Mouse (Mus musculus): ENCODE measurements at regions not wholly inside any gene's neighbourhood (a gene's known extent, or its start where the extent isn't known, plus 50 kb on each side); places are given as distances from the start of the nearest gene placed in this dataset.

- no peak for DNase-seq
These were observed 50.1 kb upstream of the Cpm start for GRCm38 (mm10) chr10:117579210-117579609.

GRCm38 (mm10) chr10:117578696-117579146 lies 50.6 kb upstream of the Cpm start:
- DNase-seq = no peak

GRCm38 (mm10) chr10:117577970-117578695 lies 51.2 kb upstream of the Cpm start:
- no peak for DNase-seq

DNA sequence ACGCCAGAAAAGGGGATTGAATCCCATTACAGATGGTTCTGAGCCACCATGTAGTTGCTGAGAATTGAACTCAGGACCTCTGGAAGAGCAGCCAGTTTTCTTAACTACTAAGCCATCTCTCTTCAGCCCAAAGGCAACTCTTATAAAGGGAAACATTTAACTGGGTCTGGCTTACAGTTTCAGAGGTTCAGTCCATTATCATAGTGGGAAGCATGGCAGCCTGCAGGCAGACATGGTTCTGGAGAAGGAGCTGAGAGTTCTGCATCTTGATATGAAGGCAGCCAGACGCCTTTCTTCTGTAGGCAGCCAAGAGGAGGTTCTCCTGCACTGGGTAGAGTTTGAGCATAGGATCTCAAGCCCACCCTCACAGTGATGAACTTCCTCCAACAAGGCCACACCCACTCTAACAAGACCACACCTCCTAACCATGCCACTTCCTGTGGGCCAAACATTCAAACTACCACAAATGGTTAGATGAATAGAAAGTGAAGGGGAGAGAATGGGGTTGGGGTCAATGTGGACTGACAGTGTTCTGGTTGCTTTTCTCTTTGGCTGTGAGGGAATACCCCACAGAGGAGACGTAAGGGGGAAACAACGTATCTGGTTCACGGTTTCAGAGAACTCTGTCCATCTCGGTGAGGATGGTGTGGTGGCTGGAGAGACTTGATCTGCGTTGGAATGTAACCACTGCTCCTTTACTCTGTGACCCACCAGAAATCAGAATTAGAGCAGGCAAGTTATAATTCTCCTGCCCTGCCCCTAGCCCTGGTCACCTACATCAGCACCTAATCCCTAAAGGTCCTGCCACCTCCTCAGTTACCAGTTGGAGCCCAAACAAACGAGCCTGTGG lies 52.2 kb upstream of the Cpm start:
- DNase-seq = no peak

- no peak for DNase-seq
These were observed 53.0 kb upstream of the Cpm start for GRCm38 (mm10) chr10:117576154-117576859.

- no peak for DNase-seq
These were observed 53.7 kb upstream of the Cpm start for GRCm38 (mm10) chr10:117575404-117576153.

DNA sequence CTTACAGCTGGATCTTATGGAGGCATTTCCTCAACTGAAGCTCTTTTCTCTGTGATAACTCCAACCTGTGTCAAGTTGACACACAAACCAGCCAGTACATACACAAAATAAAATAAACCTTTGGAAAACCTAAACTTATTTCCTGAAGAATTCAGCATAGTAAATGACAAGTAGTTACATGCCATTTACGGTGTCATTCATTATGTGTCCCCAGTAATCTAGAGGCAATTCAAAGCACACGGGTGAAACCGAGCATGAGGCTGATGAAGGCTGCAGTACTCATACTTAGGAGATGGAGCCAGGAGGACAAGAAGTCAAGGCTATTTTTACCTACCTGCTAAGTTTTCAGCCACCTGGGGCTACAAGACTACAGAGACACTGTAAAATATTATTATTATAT lies 54.4 kb upstream of the Cpm start:
- DNase-seq = no peak

DNA sequence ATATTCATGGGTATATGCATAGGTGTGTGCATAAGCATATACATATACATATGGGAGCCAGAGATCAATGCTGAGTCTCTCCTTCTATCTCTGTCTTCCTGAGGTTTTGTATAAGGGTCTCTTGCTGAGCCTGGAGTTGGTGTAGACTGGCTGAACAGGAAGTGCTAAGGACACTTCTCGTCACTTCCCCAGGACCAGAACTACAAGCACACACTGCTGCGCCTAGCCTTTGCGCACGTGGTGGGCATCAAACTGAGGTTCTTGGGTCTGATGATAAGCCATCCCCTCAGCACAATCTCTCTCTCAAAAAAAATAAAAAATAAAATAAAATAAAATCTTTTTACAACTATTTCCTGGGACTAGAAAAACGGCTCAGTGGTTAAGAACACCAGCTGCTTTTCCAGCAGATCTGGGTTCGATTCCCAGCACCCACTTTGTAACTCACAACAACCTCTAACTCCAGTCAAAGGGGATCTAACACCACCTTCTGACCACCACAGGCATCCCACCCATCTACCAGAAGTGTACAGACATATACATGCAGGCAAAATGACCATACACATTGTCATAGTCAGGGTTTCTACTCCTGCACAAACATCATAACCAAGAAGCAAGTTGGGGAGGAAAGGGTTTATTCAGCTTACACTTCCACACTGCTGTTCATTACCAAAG lies 55.1 kb upstream of the Cpm start:
- DNase-seq = no peak

DNA sequence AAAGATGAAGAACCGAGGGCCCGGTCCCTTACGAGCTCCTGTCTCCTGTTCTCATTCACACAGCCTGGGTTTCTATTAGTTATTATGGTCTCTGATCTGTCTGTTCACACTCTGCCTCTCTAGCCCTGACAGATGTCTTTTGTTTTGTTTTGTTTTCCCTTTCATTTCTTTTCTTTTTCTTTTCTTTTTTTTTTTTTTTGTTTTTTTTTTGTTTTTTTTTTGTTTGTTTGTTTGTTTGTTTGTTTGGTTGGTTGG lies 55.8 kb upstream of the Cpm start:
- no peak for DNase-seq

GRCm38 (mm10) chr10:117572746-117573595 lies 56.3 kb upstream of the Cpm start:
- no peak for DNase-seq

DNA sequence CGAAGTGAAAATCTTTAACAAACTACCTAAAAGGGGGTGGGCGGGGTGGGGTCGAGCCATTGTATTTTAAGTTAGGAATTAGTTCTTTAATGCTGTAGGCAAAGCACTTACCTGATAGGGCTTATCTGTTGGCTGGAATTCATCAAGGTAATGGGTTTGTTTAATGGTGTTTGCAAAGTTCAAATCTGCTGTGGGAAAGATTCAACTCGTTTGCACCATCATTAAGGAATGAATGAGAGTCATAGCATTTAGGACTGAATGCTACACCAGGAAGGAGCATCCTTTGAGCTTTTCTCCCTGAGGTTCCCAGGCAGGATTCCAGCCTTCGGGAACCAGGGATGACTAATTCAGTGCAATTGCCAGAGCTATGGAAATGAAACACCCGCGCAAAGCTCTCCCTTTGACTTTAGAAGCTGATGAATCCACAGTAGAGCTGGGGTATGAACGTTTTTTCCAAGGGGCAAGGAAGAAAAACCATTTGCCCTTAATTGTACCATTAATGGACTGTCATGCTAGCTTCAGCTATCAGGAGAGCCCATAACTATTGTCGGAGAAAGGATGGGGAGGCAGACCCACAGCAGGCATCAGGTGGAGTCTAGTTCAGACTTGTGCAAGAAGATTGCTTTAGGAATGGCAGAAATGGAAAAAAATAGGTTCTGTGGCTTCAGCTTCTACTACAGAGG lies 57.3 kb upstream of the Cpm start:
- peak; percentile 4 to 8 for DNase-seq

DNA sequence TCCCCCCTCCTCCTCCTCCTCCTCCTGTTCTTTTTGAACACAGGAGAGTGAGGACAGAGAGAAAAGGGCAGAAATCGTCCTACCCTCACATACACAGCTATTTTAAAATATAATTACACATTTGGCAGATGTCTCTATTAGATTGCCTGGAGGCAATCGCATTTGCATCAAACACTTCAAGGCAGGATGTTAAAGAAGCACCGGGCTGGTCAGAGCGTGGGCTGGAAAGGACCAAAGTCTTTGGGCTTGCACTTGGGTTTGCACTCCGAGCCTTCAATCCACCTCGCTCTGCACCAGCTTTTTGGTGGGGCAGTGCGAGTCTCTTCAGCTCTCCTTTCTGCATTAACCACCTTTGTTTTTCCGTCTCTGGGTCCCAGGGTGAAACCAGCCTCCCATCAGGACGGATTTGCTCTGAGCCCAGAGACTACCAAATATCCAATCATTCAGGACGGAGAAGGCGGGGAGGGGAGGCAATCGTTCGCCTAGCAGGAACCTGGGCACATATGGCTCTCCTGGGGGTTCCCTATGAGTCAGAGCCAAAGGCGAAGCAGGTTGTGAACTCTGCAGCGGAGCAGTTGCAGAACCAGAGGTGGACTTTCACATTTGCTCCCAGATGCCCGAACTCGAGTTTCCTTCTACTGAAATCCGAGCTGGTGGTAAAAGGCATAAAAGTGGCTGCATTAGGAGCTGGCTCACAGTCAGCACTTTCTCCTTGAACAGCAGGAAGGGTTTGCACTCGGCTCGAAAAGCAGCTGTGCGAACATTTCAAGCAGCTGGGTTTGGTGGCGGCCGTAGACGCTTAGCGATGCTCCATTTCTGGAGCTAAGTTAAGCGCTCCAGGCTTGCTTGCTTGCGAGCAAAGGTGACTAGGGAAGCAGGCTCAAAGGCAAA lies 58.1 kb upstream of the Cpm start:
- DNase-seq = no peak

GRCm38 (mm10) chr10:117570091-117570970 lies 59.0 kb upstream of the Cpm start:
- DNase-seq = no peak

DNA sequence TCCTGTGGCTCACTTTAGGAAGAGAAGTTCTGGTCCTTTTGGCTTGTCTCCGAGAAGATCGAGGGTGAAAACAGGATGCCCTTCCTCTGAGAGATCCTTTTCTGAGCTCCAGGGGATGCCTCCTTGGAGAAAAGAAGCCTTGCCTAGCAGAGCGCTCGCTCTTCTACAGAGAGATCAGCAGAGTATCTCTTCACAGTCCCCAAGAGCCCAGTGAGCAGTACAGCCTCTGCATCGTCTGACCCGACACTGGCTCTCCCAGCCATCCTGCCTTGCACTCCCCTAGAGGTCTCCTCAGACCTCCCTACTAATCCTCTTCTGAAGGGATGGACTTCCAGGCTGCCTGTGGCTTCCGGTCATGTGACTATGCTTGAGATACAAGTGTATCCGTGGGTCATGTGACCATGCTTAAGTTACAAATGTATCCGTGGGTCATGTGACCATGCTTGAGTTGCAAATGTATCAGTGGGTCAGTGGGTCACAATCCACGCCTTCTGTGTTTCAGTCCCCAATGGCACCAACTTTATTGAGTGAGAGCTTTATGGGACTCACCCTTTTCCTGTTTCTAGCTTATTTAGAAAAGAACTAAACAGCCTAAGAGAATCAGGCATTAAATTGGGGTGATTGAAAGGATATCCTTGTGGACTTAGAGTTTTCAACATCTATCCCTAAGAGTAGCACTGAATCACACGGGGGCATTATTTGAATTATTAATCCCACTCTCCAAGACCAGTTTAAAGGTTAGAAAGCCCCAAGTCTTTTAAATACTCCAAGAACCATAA lies 59.8 kb upstream of the Cpm start:
- no peak for DNase-seq

- no peak for DNase-seq
These were observed 60.6 kb upstream of the Cpm start for GRCm38 (mm10) chr10:117568472-117569300.

DNA sequence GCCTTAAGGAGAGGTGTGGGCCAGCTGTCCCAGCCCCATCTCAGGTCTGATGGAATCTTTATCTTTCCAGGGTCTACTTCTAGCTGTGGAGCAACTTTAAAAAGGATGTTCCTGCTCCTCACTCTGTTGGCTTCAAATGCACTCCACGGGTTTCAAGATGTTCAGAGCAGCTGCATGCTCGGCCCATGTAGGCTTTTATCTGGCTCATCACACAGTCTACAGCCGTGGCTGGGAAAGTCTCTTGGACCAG lies 61.2 kb upstream of the Cpm start:
- DNase-seq = no peak

All from cerebellum, postnatal 36 days (tissue).